Mouse (Mus musculus): ENCODE results near the gene Pin4.

DNA sequence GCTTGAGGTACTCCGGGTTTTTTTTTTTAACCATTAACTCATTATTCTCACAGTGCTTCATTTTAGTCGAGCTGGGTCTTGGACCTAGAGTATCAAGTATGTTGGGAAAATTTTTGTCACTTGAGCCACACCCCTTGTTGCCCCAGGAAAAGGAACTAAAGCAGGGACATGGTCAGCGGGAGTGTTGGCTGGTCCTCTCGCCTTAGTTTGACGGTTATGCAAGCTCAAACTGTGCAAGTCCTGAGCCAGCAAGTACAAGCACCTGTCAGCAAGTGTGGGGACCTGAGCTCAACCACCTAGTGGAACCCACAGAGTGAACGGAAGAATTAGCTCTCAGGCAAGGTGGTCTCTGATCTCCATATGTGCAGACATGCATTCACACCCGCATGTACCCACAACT, 17.4 kb upstream of the Pin4 start:
- TF ChIP-seq SRF (IDR thresholded peaks at IDR 0.05; ENCODE audit: control insufficient read depth, insufficient read length, low read depth) (no peak), POLR2A (IDR thresholded peaks at IDR 0.05; ENCODE audit: insufficient read length, low read depth) (no peak), REST (IDR thresholded peaks at IDR 0.05; ENCODE audit: insufficient read depth, insufficient read length) (no peak), POLR2AphosphoS2 (IDR thresholded peaks at IDR 0.05; ENCODE audit: insufficient read length, low read depth) (no peak), E2F4 (IDR thresholded peaks at IDR 0.05; ENCODE audit: insufficient read depth) (no peak)
